Mouse (Mus musculus) spleen, adult 2 months (tissue): ENCODE data around the gene Dlx6.

Experiments used
- CTCF ChIP-seq: fragments of 200-500 bp; IDR thresholded peaks from 2 replicates; pipeline ENCODE4 v1.5.1; 2011; ENCODE audit warnings: mild to moderate bottlenecking, inconsistent platforms; ENCODE audit not compliant: insufficient read depth, insufficient read length, insufficient replicate concordance; ENCODE audit errors: extremely low read depth
- POLR2A ChIP-seq: fragments of 200-500 bp; IDR thresholded peaks from 2 replicates; pipeline ENCODE4 v1.6.1; 2011; ENCODE audit warnings: low read depth, low read length, inconsistent platforms

GRCm38 (mm10) chr6:6859950-6860410, 3.2 kb upstream of the Dlx6 start:
- no peak for TF ChIP-seq CTCF
- no peak for TF ChIP-seq POLR2A
